Mouse (Mus musculus) embryo, embryonic 11.5 days (tissue): ENCODE results near the gene Ankrd44.

Experiments used
- DNase-seq: peaks from one replicate; pipeline ENCODE4 v3.0.0-alpha.2; 2012; ENCODE audit warnings: low read depth, low spot score

Gene Ankrd44

GRCm38 (mm10) chr1:54922707-54923106 lies 3.5 kb downstream of the Ankrd44 start:
- DNase-seq, result no peak

DNA sequence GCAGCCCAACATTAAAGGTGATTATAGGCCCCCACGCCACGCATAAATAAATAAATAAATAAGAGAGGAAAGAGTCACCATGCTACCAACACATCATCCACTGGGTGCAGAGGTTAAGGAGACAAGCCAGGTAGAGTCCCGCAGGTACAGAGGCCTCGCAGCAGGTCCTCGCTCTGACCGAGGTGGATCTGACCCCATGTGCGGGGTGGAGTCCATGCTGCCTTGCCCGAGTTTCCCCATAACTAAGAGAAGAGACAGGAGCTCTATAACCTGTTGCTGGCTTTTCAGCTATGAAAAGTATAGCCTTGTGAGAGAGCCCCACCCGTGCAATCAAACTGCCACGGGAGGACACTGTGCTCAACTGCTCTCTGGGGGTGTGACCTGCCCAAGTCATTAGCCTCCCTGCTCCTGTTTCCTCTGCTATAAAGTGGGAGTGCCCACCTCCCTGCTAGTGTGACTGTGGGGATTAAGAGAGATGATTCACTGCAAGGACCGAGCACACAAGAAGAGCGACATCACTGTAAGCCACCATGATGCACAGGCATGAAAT lies 4.1 kb downstream of the Ankrd44 start:
- DNase-seq, result no peak

GRCm38 (mm10) chr1:54920132-54920531 lies 6.1 kb downstream of the Ankrd44 start:
- DNase-seq, result no peak

DNA sequence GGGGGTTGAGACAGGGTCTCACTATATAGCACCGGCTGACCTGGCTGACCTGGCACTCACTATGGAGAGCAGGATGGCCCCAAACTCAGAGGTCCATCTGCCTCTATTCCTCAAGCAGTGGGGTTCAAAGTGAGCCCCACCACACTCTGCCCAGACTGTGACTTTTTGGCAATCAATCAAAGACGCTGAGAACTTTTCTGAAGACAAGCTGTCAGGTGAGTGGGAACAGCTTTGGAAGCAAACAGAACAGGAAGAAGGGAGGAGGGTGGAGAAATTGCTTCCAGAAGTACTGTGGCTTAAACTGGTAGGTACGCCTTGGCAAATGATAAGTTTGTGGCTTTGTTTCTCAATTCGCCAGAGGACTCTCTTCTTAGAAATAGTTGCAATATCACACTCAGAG lies 9.7 kb downstream of the Ankrd44 start:
- DNase-seq, result no peak

- no peak for DNase-seq
Observed at GRCm38 (mm10) chr1:54914387-54914786, 11.8 kb downstream of the Ankrd44 start.

DNA sequence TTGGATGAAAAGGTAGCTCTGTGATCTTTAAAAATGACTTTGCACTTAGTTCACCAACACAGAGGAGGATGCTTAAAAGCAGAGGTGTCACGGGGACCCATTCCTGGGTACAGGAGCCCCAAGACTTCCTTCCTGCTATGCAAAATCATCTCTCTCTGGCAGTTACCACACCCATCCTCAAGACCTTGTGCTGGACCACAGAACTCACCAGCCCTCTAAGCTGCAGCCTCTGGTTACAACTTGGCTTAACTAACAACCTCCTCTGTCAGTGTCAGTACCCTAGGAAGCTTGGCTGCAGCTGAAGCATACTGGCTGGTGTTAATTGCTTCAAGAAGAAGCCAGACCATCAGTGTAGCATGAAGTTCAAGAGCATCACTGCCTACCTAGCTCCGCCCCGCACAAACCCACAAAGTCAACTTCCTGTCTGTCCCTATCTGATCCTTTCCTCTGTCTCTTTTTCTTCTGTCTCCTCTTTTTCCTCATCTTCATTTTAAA lies 12.8 kb downstream of the Ankrd44 start:
- no peak for DNase-seq

- no peak for DNase-seq
Observed at GRCm38 (mm10) chr1:54913063-54913335, 13.2 kb downstream of the Ankrd44 start.

- DNase-seq, result no peak
Observed at GRCm38 (mm10) chr1:54912290-54913062, 13.7 kb downstream of the Ankrd44 start.

GRCm38 (mm10) chr1:54911256-54911610 lies 15.0 kb downstream of the Ankrd44 start:
- DNase-seq, result no peak

DNA sequence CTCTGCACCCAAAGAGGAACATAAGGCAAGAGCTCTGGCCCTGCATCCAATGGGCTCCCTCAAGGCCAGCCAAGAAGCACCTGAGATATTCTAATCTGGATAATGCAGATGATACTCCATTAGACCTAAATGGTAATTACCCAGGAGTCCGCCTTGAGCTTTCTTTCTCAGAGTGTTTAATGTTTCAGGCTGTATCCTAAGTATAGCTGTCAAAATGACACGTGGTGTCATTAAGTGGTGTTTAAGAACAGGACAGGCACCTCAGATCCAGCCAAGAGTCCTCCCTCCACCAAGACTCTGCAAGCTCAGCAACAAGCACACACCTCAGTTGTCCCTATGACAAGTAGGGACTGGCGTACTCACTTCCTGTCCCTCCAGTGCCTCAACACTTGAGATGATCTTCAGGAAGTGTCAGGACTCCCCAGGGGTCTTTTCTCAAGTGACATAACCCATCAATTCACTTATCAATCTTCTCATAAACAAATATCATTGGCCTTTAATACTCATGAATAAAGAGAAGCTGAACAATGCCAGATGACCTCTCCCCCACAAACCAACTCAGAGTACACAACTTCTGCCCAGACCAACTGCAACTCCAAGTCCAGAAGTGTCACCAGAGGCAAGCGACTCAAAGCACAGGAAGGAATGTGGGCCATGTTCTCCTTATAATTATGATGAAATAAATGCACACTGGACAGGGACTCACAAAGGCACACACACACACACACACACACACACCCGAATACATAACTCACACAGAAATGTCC lies 15.5 kb downstream of the Ankrd44 start:
- no peak for DNase-seq

- DNase-seq, result no peak
Observed at GRCm38 (mm10) chr1:54908786-54909185, 17.4 kb downstream of the Ankrd44 start.

- no peak for DNase-seq
Observed at GRCm38 (mm10) chr1:54907066-54907639, 19.0 kb downstream of the Ankrd44 start.

DNA sequence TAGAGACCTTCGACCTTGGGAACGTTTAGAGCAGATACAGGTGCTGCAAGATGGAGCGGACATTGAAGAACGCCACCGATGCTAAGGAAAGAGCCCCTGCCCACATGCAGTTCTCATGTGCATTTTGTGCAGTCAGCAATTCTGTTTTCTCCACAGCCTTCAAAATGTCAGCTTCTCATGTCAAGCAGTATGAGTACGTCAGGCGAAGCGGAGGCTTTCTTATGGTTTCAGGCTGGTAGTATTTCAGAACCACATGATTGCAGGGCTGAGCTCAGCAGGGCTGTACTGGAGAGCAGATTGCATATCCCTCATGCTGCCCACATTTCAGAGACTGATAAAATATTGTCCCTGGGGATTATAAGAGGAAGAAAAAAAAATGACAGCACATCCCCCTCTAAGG lies 19.9 kb downstream of the Ankrd44 start:
- no peak for DNase-seq

DNA sequence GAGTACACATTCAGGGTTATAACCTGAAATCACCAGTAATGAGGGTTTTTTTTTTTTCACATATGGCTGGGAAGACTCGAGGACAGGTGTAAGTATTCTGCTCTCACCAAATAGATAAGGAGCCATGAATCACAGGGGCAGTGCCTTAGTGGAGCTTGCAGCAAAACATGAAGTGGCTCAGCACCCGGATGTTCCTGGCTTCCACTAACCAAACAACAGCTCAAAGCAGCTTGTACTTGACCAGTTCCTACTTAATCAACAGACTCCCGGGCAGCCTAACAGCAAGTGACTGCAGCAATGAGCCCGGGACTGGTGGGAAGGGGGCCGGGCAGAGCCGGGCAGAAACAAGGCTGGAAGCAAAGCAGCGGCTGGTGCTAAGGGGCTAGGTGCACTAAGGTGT lies 20.6 kb downstream of the Ankrd44 start:
- no peak for DNase-seq

DNA sequence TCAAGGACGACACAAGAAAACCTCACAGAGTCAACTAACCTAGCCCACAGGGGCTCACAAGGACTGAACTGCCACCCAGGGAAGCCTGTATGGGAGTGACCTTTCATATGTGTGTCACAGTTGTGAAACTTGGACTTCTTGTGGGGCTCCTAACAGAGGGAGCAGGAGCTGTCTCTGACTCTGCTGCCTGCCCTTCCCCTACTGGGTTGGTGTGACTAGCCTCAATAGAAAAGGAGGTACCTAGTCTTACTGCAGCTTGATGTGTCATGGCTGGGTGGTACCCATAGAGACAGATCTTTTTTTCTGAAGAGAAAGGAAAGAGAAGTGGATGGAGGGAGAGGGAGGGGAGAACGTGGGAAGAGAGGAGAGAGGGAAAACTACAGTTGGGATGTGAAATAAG lies 22.0 kb downstream of the Ankrd44 start:
- no peak for DNase-seq

DNA sequence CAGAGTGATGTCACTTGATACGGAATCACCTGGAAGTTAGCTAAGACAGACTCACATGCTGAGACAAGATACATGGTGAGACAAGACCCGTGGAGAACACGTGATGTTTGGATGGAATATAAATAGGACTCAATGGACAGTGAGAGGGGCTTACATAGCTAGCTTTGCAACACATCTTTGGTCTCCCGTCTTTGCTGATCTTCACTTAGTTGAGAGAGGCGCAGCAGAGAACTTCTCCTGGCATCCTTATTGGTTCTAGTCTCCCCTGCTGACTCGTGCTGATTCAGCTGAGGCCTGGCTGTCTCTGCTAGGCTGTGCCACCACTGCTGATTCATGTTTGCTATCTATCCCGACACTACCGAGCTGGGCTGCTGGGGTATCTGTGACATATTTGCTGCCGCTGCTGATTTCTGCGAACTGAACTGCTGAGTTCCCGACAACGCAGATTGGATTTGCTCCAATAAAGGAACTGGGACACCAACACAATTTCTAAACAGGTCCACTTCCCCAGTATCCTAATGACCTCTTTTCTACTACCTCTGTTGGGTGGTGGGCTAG lies 23.4 kb downstream of the Ankrd44 start:
- no peak for DNase-seq

DNA sequence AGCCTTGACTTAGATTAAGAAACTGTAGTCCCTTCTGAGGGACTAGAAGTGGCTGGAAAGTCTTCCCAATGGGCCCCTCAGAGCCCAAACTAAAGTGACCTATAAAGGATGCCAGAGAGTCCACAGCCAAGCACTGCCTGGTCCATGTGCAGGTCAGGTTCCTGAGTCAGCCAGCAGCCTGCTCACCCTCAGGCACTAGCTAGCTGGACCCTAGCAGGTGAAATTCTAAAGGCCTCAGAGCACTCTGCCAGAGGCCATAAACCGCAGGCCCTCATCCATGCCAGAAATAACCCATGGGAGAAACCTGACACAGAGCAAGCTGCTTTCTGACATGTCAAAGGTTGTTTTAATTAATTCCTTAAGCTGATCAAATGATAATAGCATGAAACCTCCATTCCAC lies 25.1 kb downstream of the Ankrd44 start:
- no peak for DNase-seq

DNA sequence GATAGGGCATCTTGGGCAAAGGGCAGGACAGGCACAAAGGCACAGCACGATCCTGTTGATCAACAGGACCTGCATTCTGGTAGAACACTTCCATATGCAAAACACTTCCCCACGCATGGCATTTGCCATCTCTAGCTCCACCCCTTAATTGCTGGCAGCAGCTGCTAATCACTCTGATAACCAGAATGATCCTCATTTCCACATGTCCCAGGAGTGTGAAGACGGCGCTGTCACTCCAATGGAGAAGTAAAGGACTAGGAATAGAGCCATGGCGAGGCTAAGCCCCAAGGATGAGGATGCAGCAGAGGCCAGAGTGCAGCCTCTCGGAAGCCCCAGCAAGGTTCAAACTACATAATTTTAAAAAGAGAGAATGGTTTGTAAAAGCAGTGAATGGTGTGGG lies 26.9 kb downstream of the Ankrd44 start:
- no peak for DNase-seq

DNA sequence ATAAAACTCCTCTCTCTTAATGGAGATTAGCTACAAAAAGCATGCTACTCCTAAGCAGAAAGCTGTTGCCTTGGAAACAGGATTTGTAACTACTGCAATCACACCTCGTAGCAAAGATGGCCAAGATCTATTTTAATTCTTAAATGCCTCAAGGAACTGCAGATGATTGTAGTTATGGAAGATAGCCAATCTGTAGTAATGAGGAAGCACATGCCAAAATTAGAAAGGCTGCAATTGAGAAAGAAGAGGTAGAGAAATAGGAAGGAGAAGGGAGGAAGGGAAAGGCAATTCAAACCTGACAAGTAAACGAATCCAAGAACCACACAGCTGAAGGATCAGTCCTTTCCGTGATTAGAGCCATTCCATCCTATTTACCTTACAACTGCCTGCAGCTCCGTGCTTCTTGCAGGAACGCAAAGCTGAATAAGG lies 27.5 kb downstream of the Ankrd44 start:
- no peak for DNase-seq

GRCm38 (mm10) chr1:54897726-54898125 lies 28.5 kb downstream of the Ankrd44 start:
- no peak for DNase-seq

GRCm38 (mm10) chr1:54896109-54897085 lies 29.8 kb downstream of the Ankrd44 start:
- no peak for DNase-seq
